Mouse (Mus musculus) spleen, embryonic (tissue): Measurements from ENCODE around the gene Asb13.

ENCODE experiments used
- CTCF ChIA-PET: fragments of 350-600 bp; sonication (Branson Sonifier 250); formaldehyde crosslinking; loops from one replicate; lab custom pipeline; 2022; lab: Charles Lee

Gene Asb13

GRCm38 (mm10) chr13:3659163-3660160 is 25.6 kb downstream of the Asb13 start:
- CTCF ChIA-PET, result interaction anchor here (0.7 kb wide), 1 partner anchor 250 kb away, joined by 16 read pairs; no protein-coding TSS in a partner anchor

DNA sequence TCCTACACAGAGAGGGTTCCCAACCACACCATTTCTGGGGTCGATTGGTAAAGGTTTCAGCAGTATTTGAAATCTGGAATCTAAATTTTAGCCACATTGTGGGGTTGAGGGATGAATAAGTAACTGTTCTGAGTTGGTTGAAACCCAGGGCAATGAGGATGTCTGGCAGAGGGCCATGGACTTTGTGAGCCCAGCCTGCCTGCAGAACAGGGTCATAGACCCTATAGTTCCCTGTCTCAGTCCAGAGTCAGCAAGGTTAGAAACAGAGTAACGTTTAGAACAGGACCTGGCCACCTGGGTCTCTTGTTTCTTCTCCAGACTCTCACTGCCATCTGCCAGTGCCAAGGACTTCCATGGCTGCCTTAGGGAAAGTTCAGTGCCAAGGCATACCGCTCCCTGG is 30.4 kb downstream of the Asb13 start:
- CTCF ChIA-PET, result no interaction called here

DNA sequence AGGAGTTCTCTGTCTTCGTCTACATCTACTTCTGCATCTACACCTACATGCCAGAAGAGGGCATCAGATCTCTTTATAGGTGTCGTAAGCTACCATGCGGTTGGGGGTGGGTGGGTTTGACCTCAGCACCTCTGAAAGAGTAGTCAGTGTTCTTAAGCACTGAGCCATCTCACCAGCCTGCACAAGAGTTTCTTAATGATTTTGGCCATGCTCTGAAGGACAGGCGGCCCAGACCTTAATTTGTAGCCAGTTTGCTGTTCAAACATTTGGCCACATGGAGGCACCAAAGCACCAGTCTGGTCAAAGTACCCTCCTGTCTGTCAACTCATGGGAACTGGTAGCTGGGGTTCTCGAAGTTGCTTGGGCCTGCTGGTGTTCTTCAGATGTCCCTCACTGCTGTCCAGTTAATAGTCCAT is 31.5 kb downstream of the Asb13 start:
- CTCF ChIA-PET, result interaction anchor here (0.7 to 1.6 kb wide), 4 partner anchors 59 to 337 kb away, joined by 3 to 6 read pairs (median 4); no protein-coding TSS in a partner anchor

DNA sequence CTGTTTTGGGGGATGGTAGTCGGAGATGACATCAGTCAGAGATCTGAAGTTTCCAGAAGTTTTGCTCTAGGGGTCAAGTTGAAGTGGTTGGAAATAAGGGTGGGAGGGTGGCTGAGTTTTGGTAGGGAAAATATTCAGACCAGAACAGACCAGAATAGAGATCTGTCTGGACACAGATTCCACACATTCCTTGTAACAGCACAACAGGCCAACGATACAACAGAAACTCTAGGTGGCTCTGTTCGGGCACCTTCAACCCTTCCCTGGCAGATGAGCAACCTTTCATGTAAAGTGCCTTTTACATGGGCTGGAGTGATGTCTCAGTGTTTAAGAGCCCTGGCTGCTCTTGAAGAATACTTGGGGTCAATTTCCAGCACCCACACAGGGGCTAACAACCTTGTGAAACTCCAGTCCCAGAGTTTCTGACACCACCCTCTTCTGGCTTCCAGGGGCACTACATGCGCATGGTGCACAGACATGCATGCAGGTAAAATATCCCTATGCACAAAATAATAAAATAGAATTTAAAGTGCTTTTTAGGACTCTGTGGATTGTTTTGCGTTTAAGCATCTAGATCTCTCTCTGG is 33.5 kb downstream of the Asb13 start:
- CTCF ChIA-PET, result no interaction called here

DNA sequence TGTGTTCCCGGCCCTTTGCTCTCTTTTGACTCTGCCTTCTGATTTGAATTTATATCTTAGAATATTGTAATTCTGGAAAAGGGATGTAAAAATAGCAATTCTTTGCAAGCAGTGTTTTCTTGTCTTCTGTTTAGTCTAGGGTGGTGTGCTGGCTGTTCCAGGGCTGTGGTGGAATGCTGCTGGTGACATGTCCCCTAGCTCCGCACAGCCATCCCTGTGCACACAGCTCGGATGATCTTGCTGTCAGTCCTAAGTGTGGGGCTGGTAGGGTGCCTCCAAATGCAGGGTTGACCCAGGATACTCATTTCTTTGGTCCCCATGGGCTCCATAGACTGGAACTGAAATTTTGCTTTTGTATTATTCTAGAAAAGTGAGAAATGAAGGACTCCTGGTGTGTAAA is 34.2 kb downstream of the Asb13 start:
- CTCF ChIA-PET, result no interaction called here

DNA sequence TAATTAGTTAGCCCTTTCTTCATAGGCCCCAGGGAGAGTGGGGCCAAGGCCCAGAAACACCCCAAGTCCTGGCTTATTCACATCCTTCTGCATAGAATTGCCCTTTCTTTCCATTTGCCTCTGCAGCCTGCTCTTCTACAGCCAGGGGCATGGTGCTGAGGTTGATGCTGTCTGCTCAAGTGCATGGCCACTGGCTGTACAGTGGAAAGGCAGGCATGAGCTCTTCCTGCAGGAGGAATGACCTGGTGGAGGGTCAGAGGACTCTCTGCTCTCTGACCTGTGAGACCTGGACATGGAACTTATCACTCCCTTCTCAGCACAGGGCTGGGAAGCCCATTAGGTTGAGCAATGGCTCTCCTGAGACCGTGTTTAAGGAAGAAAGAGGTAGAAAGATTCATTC is 35.8 kb downstream of the Asb13 start:
- CTCF ChIA-PET, result interaction anchor here (0.6 kb wide), 1 partner anchor 12 kb away, joined by 4 read pairs; no protein-coding TSS in a partner anchor

DNA sequence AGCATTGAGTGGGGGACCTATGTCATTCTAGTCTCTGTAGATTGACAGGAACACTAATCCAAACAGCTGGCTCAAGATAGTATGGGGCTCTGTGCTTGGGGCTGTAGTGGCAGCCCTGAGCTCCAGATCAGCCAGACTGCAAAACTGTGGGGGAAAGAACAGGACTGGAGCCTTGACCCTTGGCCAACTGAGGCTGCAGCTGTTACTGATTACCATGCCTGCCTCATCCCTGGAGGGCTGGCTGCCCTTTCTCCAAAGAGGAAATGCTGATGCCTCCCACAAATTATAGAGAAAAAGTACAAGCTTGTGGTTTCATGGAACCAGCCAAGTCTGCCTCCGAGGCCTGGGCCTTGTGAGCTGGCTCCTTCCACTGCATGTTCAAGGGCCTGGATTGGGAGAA is 36.2 kb downstream of the Asb13 start:
- CTCF ChIA-PET, result interaction anchor here (0.6 kb wide), 2 partner anchors 12 to 39 kb away, joined by 3 to 4 read pairs; no protein-coding TSS in a partner anchor

DNA sequence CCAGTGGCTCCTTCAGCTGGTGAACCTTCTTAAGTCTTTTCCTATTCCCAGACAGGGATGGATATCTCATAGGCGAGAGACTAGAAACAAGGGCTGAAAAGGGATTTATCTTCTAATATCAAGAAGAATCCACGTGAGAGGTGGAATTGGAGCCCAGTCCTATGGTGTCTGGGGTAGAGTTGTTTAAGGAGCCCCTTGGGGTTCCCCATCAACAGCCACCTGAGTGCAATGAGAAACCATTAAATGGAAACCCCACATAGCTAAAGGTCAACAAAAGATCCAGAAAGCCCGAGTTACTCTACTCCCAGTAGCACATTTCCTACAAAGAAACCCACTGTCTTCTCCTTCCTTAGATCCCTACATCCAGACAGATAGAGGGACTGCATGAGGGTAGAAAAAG is 39.3 kb downstream of the Asb13 start:
- CTCF ChIA-PET, result no interaction called here

- CTCF ChIA-PET, result no interaction called here
These were observed 39.8 kb downstream of the Asb13 start for GRCm38 (mm10) chr13:3673622-3674021.

GRCm38 (mm10) chr13:3675855-3676254 is 42.0 kb downstream of the Asb13 start:
- CTCF ChIA-PET, result no interaction called here

GRCm38 (mm10) chr13:3679098-3679497 is 45.3 kb downstream of the Asb13 start:
- CTCF ChIA-PET, result no interaction called here

- CTCF ChIA-PET, result no interaction called here
These were observed 52.5 kb downstream of the Asb13 start for GRCm38 (mm10) chr13:3686306-3686705.

- CTCF ChIA-PET, result no interaction called here
These were observed 60.9 kb downstream of the Asb13 start for GRCm38 (mm10) chr13:3694599-3695343.

GRCm38 (mm10) chr13:3696977-3697735 is 63.3 kb downstream of the Asb13 start:
- CTCF ChIA-PET, result no interaction called here

GRCm38 (mm10) chr13:3700752-3701151 is 66.9 kb downstream of the Asb13 start:
- CTCF ChIA-PET, result no interaction called here
